Mouse (Mus musculus) midbrain, embryonic 10.5 days (tissue): Measurements from ENCODE around the gene Cln3. TPM values are rescaled to one million over a fixed set of nuclear protein-coding genes. Genes with fewer than 3 reads are reported as not detected.

Source experiments
- DNase-seq: peaks from one replicate; pipeline ENCODE4 v3.0.0-alpha.2; 2017; ENCODE audit warnings: low spot score
- H3K27ac ChIP-seq: fragments of 300-500 bp; sonication (generic); replicated peaks from 2 replicates; pipeline ENCODE4 v1.5.1; 2016; ENCODE audit warnings: mild to moderate bottlenecking
- H3K27me3 ChIP-seq: fragments of 300-500 bp; sonication (generic); 2 replicates; pipeline ENCODE4 v1.6.1; 2016; ENCODE audit warnings: low read depth, mild to moderate bottlenecking; ENCODE audit not compliant: poor library complexity, severe bottlenecking
- H3K36me3 ChIP-seq: fragments of 300-500 bp; sonication (generic); 2 replicates; pipeline ENCODE4 v1.6.1; 2016; ENCODE audit warnings: mild to moderate bottlenecking, moderate library complexity
- H3K4me1 ChIP-seq: fragments of 300-500 bp; sonication (generic); 2 replicates; pipeline ENCODE4 v1.6.1; 2016
- H3K4me3 ChIP-seq: fragments of 300-500 bp; sonication (generic); 2 replicates; pipeline ENCODE4 v1.5.1; 2016; ENCODE audit warnings: mild to moderate bottlenecking, moderate library complexity
- H3K9me3 ChIP-seq: fragments of 300-500 bp; sonication (generic); replicated peaks from 2 replicates; pipeline ENCODE4 v1.6.1; 2016; ENCODE audit warnings: mild to moderate bottlenecking
- WGBS: fragments of 180-500 bp; shearing (Covaris S2); methylation state at CpG from one replicate; pipeline ENCODE4 v1.1.7; 2016; 5-methylcytosine and 5-hydroxymethylcytosine counted together
- polyA plus RNA-seq: library from polyadenylated mRNA; unstranded; fragments of >200 nt; fragmentation: Nextera tagmentation; extraction: Ambion mirVana; gene quantifications from 2 replicates; pipeline ENCODE4 v1.2.1, GENCODE M21; 2016

Gene Cln3
- polyA plus RNA-seq = 23.8 and 32.3 TPM in 2 replicates

DNA sequence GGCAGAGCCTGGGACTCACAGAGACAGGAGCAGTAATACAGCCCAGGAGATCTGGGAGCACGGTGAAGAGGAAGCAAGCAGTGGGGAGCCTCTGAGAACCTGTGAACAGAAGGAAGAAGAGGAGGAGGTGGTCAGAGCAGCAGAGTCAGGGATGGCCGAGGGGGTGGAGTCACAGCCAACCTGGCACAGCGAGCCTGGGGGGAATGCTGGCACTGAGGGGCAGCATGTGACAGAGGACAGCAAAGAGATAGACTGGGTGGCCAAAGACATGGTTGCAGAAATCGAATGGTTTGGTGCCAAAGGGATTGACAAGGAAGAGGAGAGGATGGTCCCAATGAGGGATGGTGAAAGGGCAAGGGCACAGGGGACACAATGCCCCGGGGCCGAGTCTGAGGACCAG is at the start of gene Cln3:
TSS of gene Cln3 (minus strand) at position 101 of the 400 bp plus-strand sequence.
- no peaks in the 10 kb centered on the region for H3K9me3 ChIP-seq
- peaks cover 51% of the 10 kb centered on the region for H3K27me3 ChIP-seq
- no peak within 1 kb of the TSS for H3K4me3 ChIP-seq
- H3K4me1 ChIP-seq = peaks cover 30% of the 10 kb centered on the region
- no peaks in the 10 kb centered on the region for H3K36me3 ChIP-seq
- no peak for DNase-seq
- no peak within 1 kb of the TSS for H3K27ac ChIP-seq
- 82% methylated on average over 6 of the region's 6 CpGs for WGBS

DNA sequence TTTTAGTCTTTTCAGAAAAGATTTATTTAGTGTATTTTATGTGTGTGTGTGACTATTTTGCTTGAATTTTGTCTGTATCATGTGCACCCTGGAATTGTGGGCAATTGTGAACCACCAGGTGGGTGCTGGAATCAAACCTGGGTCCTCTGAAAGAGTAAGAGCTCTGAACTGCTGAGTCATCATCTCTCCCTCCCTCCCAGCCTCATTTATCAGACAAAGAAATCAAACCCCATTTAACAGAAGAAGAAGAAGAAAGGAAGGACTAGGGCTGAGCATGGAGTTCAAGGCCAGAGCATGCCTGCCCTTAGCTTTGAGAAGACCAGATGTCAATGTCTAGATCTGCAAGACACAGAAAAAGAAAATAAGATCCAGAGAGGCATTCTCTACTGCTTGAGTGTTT is 49.8 kb upstream of the Cln3 start:
- no peak overlapping the region for H3K27ac ChIP-seq
- H3K36me3 ChIP-seq = no peaks in the 10 kb centered on the region
- no peak overlapping the region for H3K4me3 ChIP-seq
- H3K9me3 ChIP-seq = no peaks in the 10 kb centered on the region
- DNase-seq = no peak
- no peaks in the 10 kb centered on the region for H3K27me3 ChIP-seq
- no peaks in the 10 kb centered on the region for H3K4me1 ChIP-seq

DNA sequence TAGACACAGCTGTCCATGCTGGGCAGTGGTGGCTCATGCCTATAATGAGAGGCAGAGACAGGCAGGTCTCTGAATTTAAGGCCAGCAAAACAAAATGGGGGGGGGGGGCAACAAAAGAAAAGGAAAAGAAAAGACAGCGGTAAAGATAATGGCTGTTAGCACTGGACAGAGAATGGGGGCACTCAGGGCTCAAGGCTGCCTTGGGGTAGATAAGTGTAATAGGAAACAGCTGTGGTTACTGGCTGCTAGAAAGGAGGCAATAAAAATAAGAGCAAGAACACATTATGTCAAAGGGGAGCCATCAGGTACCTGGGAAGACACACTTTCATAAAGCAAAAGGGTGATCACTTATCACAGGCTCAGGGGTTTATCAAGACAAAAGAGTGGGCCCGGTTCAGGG is 46.9 kb upstream of the Cln3 start:
- WGBS = 95% methylated on average over 2 of the region's 2 CpGs
- H3K36me3 ChIP-seq = no peaks in the 10 kb centered on the region

DNA sequence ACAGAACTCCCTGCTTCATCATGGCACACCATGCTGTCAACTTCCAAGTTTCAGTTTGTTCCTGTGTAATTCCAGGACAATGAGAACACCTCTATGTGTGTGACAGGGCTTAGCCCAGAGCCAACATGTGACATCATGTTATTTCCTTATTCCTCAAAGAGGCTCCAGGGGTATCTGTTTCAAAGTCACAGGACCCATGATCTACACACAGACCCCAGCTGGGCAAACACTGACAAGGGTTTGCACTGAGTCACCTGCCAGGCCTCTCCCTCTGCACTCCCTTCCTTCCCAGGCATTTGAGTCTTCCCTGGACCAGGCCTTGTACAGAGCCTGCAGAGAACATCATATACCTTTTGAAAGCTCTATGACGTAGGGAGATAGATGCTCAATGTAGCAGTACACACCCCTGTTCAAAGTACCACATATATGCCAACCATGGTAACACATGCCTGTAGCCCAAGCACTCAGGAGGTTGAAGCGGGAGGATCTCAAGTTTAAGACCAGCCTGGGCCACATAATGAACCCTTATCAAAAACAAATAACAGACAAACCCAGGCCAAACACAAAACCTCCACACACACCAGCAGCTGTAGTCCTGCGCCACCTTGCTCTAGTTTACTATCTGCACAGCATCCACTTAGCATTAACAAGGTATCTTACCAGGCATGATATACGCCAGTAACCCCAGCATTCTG is 45.4 kb upstream of the Cln3 start, which contains the start of gene Nupr1:
TSS of gene Nupr1 (minus strand) at position 38 of the 695 bp plus-strand sequence.
- Histone ChIP-seq H3K9me3 (no peaks in the 10 kb centered on the region), H3K4me1 (peaks cover 5% of the 10 kb centered on the region), H3K27ac (no peak within 1 kb of the TSS), H3K27me3 (no peaks in the 10 kb centered on the region), H3K4me3 (no peak within 1 kb of the TSS), H3K36me3 (no peaks in the 10 kb centered on the region)
- no peak for DNase-seq
- 94% methylated on average over 4 of the region's 4 CpGs for WGBS

More for the DNA sequence above, 46.9 kb upstream of the Cln3 start:
- DNase-seq = no peak
- Histone ChIP-seq H3K4me1 (peaks cover 5% of the 10 kb centered on the region), H3K9me3 (no peaks in the 10 kb centered on the region), H3K27me3 (no peaks in the 10 kb centered on the region), H3K4me3 (no peak overlapping the region), H3K27ac (no peak overlapping the region)

DNA sequence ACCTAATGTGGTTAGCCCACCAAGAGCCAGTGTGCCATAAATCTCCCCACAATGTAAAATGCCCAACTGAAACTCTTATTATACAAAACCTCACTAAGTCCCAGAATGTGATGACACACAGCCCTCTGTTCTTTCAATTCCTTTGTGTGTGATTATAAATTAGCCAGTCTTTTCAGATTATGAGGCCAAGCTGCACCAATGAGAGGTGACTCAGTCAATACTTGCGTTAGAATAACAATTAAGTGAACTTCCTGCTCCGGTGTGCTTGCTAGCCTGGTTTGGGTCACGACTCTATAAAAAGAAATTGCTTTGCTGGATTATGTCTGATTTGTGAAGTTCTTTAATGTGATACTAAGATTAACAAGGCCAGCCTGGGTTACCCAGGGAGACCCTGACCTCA is 44.3 kb upstream of the Cln3 start:
- H3K27ac ChIP-seq = no peak overlapping the region
- no peak for DNase-seq
- H3K36me3 ChIP-seq = no peaks in the 10 kb centered on the region
- H3K27me3 ChIP-seq = no peaks in the 10 kb centered on the region
- H3K9me3 ChIP-seq = no peaks in the 10 kb centered on the region
- 65% methylated on average over 3 of the region's 3 CpGs for WGBS
- peaks cover 5% of the 10 kb centered on the region for H3K4me1 ChIP-seq
- H3K4me3 ChIP-seq = no peak overlapping the region

DNA sequence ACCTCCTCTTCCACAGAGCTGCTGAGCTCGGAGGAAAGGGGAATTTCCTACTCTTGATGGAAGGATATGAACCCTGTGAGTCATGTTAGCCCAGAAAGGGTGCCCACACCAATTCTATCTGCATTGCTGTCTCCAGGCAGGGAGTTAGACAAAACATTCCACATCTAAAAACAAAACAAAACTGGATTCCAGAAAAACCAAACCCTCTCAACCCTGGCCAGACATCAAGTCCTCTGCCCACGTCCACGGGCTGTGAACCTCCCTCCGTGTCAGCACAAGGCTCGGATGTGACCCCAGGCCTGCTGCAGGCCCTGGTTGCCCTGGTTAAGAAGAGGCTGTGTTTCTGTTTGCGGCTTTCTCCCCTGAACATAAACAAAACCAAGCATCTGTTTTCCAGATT is 42.5 kb upstream of the Cln3 start:
- 80% methylated on average over 6 of the region's 6 CpGs for WGBS
- Histone ChIP-seq H3K27me3 (no peaks in the 10 kb centered on the region), H3K36me3 (no peaks in the 10 kb centered on the region), H3K9me3 (no peaks in the 10 kb centered on the region), H3K27ac (no peak overlapping the region; the same call in 1 of the 2 replicates), H3K4me3 (no peak overlapping the region), H3K4me1 (peaks cover 5% of the 10 kb centered on the region)
- no peak for DNase-seq

DNA sequence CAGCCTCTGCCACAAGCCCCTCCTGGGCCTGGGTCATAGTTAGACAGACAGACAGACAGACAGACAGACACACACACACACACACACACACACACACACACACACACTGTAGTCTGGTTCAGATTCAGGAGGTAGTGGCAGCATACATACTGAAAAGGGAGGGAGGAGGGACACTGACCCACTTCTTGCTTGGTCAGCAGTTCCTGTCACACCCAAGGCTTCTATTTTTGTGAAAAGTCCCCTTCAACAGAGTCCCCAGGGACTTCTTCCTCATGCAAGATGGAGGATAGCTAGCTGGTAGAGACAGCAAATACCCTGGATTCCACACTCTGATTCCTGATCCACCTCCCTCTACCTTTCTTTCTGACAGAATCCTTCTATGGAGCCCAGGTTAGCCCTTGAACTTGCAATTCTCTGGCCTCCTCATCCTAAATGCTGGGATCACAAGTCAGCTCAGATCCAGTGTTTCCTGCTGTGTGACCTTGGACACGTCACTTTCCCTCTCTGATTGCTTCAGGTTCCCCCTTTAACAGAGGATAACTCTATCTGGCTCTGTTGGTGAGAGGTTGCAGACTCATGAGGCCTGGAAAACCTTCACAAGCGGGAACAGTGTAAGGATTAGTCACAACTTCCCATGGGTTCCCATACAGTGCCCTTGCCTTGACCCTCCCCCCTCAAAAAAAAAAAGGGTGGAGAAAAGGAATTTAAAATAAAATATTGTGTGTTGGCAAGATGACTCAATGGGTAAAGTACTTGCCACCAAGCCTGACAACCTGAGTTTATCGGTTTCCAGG is 40.4 kb upstream of the Cln3 start:
- H3K27ac ChIP-seq = no peak overlapping the region
- no peaks in the 10 kb centered on the region for H3K27me3 ChIP-seq
- H3K4me1 ChIP-seq = peaks cover 5% of the 10 kb centered on the region
- no peak overlapping the region for H3K4me3 ChIP-seq
- 80% methylated on average over 3 of the region's 3 CpGs for WGBS
- no peaks in the 10 kb centered on the region for H3K9me3 ChIP-seq
- DNase-seq = no peak
- no peaks in the 10 kb centered on the region for H3K36me3 ChIP-seq

DNA sequence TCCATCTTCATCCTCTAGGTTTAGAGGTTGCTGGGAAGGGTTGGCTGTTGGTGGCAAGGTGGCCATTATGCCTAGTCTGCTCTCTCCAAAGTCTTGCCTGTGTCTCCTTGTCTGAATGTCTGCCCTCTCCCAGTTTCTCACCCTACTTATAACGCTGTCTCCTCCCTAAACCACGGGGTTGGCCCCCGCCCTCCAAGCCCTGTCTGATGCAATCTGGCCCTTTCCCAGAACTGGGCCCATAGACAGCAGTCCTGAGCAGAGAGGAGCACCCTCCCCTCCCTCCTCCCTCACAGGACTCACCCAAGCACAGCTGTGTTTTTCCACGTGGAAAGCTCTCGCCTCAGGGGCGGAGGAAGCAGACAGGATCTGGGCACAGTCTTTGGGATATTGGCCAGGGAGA is 39.8 kb upstream of the Cln3 start:
- Histone ChIP-seq H3K36me3 (no peaks in the 10 kb centered on the region), H3K4me1 (peaks cover 5% of the 10 kb centered on the region), H3K4me3 (no peak overlapping the region), H3K27me3 (no peaks in the 10 kb centered on the region), H3K27ac (no peak overlapping the region), H3K9me3 (no peaks in the 10 kb centered on the region)
- no peak for DNase-seq
- WGBS = 62% methylated on average over 6 of the region's 6 CpGs

DNA sequence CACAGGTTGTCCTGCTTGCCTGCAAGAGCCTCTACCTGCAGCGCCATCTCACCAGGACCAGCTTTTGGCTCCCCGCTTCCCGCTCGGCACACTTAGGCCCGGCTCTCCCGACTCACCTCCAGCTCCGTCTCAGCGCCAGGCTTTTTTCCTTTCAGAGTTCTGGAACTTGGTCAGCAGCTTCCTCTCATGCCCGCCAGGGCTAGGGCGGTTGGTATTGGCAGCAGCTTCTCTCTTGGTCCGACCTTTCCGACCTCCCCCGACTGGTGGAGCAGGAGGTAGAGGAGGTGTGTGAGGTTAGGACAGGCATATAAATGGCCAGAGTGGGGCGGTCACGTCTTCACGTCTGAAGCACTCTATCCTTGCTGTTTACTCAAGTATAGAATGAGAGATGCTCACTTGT is 39.2 kb upstream of the Cln3 start:
- peaks cover 2% of the 10 kb centered on the region for H3K4me1 ChIP-seq
- DNase-seq = no peak
- H3K27ac ChIP-seq = no peak overlapping the region
- H3K4me3 ChIP-seq = no peak overlapping the region
- H3K36me3 ChIP-seq = no peaks in the 10 kb centered on the region
- 70% methylated on average over 16 of the region's 16 CpGs for WGBS
- no peaks in the 10 kb centered on the region for H3K27me3 ChIP-seq
- H3K9me3 ChIP-seq = no peaks in the 10 kb centered on the region

DNA sequence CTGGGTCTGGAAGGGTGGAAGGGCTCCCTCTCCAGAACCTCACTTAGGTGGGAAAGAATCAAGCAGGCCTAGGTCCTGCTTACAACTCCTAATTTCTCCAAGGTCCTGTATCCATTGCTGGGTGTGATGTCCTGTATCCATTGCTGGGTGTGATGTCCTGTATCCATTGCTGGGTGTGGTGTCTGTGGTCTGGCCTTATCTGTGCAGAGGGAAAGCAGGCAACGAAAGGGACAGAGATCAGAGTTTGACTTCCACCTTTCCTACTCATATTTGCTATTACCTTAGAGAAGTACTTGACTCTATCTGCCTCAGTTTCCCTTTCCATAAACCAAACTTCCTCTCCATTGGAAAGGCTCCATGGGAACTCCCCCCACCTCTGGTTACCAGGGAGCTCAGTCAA is 37.8 kb upstream of the Cln3 start:
- Histone ChIP-seq H3K4me3 (no peak overlapping the region), H3K4me1 (no peaks in the 10 kb centered on the region; the same call in 1 of the 2 replicates), H3K27ac (0 out of 2 replicates have a peak overlapping the region, but pooled peaks have one; percentile 46), H3K9me3 (no peaks in the 10 kb centered on the region), H3K36me3 (no peaks in the 10 kb centered on the region), H3K27me3 (no peaks in the 10 kb centered on the region)
- DNase-seq = no peak
- WGBS = 96% methylated on average over 1 of the region's 1 CpGs

DNA sequence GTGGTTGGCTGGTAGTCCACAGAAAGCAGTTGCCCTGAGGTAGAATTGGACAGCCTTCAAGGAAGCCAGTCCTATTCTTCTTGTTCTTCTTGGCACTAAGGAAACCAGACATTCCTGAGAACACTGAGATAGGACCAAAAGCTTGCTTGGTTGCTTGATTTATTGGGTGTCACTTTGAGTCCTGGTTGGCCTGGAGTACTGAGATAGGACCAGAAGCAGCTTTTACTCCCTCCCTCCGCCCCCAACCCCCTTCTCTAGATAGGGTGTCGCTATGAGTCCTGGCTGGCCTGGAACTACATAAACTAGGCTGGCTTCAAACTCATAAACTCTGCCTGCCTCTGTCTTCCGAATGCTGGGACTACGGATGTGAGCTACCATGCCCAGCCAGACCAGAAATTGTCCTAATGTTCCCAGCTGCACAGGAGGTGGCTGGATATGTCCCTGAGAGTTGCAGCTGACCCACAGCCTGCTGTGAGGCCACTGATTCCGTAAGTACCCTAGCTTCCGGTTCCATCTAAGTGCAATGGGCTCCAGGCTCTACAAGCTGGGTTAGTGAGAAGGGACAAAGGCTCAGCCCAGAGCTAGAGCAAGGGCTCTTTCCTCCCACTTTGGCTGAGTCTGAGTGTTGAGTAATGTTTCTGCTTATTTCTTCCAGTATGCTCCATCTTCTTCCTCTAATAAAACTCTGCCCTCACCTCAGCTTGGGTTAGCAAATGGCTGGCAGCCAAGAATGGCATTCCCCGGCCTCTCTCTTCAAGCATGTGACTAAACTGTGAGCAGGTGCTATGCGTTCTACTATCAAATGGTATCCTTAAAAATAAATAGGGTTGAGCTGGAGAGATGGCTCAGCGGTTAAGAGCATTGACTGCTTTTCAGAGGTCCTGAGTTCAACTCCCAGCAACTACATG is 36.1 kb upstream of the Cln3 start:
- DNase-seq = no peak
- 83% methylated on average over 9 of the region's 9 CpGs for WGBS
- H3K27ac ChIP-seq = no peak overlapping the region
- H3K27me3 ChIP-seq = no peaks in the 10 kb centered on the region
- no peaks in the 10 kb centered on the region for H3K36me3 ChIP-seq
- H3K9me3 ChIP-seq = no peaks in the 10 kb centered on the region
- H3K4me1 ChIP-seq = no peaks in the 10 kb centered on the region; the same call in 1 of the 2 replicates
- H3K4me3 ChIP-seq = no peak overlapping the region

DNA sequence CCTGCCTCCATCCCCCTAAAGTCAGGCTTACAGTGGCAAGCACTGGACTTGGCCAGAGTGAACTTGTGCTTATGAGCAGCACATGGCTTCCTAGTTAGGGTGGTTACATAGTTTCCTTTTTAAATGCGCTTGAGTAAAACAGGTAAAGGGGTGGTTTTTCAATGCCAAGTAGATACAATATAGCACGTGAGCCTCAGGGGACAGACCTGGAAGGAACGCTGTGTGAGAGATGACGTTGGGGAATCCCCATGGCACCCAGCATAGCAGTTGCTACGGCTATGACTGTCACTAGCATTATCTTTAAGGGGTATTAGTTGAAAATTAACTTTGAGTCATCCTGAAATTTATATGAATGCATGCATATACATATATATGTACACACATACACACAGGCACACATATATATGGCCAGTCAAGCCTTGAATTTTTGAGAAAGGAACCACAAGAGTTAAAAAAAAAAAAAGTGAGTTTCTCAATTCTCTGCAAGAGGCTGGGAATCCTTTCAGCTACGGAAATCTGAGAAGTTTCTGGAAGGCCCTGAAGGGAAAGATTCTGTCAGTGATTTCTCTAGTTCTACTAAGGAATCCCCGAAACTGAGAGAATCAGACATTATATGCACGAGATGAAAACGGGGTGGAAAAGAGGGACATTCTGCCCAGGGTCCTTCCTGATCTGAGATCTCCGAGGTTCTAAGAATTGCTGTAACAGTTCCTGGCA is 34.1 kb upstream of the Cln3 start:
- Histone ChIP-seq H3K27me3 (no peaks in the 10 kb centered on the region), H3K4me1 (no peaks in the 10 kb centered on the region; the same call in 1 of the 2 replicates), H3K27ac (no peak overlapping the region), H3K9me3 (no peaks in the 10 kb centered on the region), H3K36me3 (no peaks in the 10 kb centered on the region), H3K4me3 (no peak overlapping the region)
- no peak for DNase-seq
- WGBS = 84% methylated on average over 10 of the region's 10 CpGs
